Mouse (Mus musculus) heart, adult 10 weeks (tissue): Measurements from ENCODE around the gene Bmt2. TPM values are rescaled to one million over a fixed set of nuclear protein-coding genes. Genes with fewer than 3 reads are reported as not detected.

ENCODE experiments used
- polyA plus RNA-seq: library from polyadenylated mRNA; stranded (reverse); fragments of 350-450 nt; fragmentation: Illumina TruSeq; extraction: RNeasy Lipid Tissue Mini Kit (QIAGEN cat#74804); gene quantifications from one replicate; pipeline ENCODE4 v1.2.3, GENCODE M21; 2014; ENCODE audit warnings: low read depth, low replicate concordance

The Bmt2 gene
- polyA plus RNA-seq = 9.0 TPM

GRCm38 (mm10) chr6:13677818-13678282, at the start of gene Bmt2:
Gene Bmt2 (minus strand): TSS chr6:13677966.

GRCm38 (mm10) chr6:13607621-13608493, 69.9 kb downstream of the Bmt2 start, which contains the start of gene Tmem168:
Gene Tmem168 (minus strand): TSS chr6:13608100.

Other genes starting within 250 kb of the Bmt2 start
- gene Tmem168, start 69.9 kb downstream of the Bmt2 start, polyA plus RNA-seq = 14.2 TPM
- 0.26 TPM for gene Gpr85, start 162.0 kb upstream of the Bmt2 start, polyA plus RNA-seq
- 66.8 TPM for gene 2610001J05Rik, start 193.6 kb upstream of the Bmt2 start, polyA plus RNA-seq